Mouse (Mus musculus) lung, embryonic 16.5 days (tissue): ENCODE results near the gene Spa17. TPM values are rescaled to one million over a fixed set of nuclear protein-coding genes. Genes with fewer than 3 reads are reported as not detected.

Experiments used
- ATAC-seq: fragments of 200-750 bp; cut with Nextera tagmentation; 2 replicates; pipeline ENCODE4 v1.8.0; 2017; ENCODE audit warnings: low read depth, mild to moderate bottlenecking, moderate library complexity
- H3K27ac ChIP-seq: fragments of 300-500 bp; sonication (generic); 2 replicates; pipeline ENCODE4 v1.5.1; 2014; ENCODE audit warnings: mild to moderate bottlenecking, control low read depth, low read length
- H3K27me3 ChIP-seq: fragments of 300-500 bp; sonication (generic); 2 replicates; pipeline ENCODE4 v1.6.1; 2014; ENCODE audit warnings: low read depth, low read length, mixed read lengths; ENCODE audit not compliant: control insufficient read depth, insufficient read depth
- H3K36me3 ChIP-seq: fragments of 300-500 bp; sonication (generic); 2 replicates; pipeline ENCODE4 v1.6.1; 2014; ENCODE audit warnings: low read length; ENCODE audit not compliant: control insufficient read depth, insufficient read depth
- H3K4me1 ChIP-seq: fragments of 300-500 bp; sonication (generic); replicated peaks from 2 replicates; pipeline ENCODE4 v1.6.1; 2014; ENCODE audit warnings: low read length, mixed read lengths; ENCODE audit not compliant: control insufficient read depth, insufficient read depth
- H3K4me2 ChIP-seq: fragments of 300-500 bp; sonication (generic); 2 replicates; pipeline ENCODE4 v1.6.1; 2014; ENCODE audit warnings: low read depth, low read length, control low read depth
- H3K4me3 ChIP-seq: fragments of 300-500 bp; sonication (generic); 2 replicates; pipeline ENCODE4 v1.5.1; 2014; ENCODE audit warnings: mild to moderate bottlenecking, low read length, control low read depth
- H3K9ac ChIP-seq: fragments of 300-500 bp; sonication (generic); 2 replicates; pipeline ENCODE4 v1.6.1; 2014; ENCODE audit warnings: low read length, control low read depth
- H3K9me3 ChIP-seq: fragments of 300-500 bp; sonication (generic); 2 replicates; pipeline ENCODE4 v1.6.1; 2016; ENCODE audit warnings: low read length; ENCODE audit not compliant: control insufficient read depth
- WGBS: fragments of 180-500 bp; shearing (Covaris S2); extraction: QIAGEN DNeasy Blood & Tissue Kit; methylation state at CpG from one replicate; pipeline ENCODE4 v1.1.7; 2014; 5-methylcytosine and 5-hydroxymethylcytosine counted together
- polyA plus RNA-seq: library from polyadenylated mRNA; unstranded; fragments of >200 nt; fragmentation: Nextera tagmentation; extraction: Ambion mirVana; gene quantifications from 2 replicates; pipeline ENCODE4 v1.2.1, GENCODE M21; 2015

Gene Spa17
- polyA plus RNA-seq, 1 experiment from 2014 or later: 13.8 TPM

GRCm38 (mm10) chr9:37556366-37556765 is 57.2 kb downstream of the Spa17 start:
- no peak overlapping the region for H3K4me3 ChIP-seq
- WGBS: 67% methylated on average over 3 of the region's 3 CpGs
- H3K4me2 ChIP-seq: no peak overlapping the region
- no peak overlapping the region for H3K9ac ChIP-seq
- H3K36me3 ChIP-seq: no peaks in the 10 kb centered on the region
- H3K27ac ChIP-seq: no peak overlapping the region
- ATAC-seq: no peak
- no peaks in the 10 kb centered on the region; the same call in 1 of the 2 replicates for H3K27me3 ChIP-seq
- peaks cover 13% of the 10 kb centered on the region for H3K4me1 ChIP-seq
- no peaks in the 10 kb centered on the region for H3K9me3 ChIP-seq

DNA sequence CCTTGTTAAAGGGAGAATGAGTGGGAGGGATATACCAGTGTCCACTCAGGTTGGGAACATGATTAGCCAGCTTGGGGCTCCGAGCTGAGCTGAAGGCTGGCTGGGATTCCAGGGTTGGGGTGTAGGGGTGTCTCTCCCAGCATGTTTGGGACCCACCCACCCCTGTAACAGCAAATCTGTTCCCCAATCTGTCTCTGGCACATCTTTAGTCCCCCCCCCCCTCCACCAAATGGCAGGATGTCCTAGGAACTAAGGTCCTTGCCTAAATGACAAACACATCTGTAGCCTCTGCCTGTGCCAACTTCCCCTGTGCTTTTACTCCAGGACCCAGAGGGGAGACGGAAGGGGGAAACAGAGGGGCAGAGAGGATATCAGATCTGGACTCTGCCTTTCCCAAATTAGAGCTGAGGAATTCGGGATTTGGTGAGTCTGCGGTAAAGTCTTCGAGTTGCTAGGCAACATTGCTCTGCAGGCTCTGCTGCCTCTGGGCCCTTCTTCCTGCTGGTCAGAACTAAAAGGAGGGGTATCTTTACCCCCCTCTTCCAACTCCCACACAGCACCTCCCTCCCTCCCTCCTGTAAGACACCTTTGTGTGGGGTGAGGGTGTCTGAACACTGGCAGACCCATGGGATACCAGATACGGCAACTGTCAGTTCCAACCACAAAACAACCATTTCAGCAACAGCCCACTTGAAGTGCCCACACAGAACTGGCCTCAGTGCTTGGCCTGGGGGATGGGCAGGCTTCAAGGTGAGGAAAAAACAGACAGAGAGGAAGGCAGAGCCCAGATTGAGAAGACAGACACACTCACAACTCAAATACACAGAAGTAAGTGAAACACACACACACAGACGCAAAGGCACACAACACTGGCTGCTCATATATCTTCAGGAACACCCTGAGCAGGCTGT is 58.4 kb downstream of the Spa17 start, which contains the start of gene Siae:
TSS of gene Siae (plus strand) at position 861 of the 911 bp plus-strand sequence.
- Histone ChIP-seq H3K4me2 (no peak within 1 kb of the TSS), H3K4me3 (no peak within 1 kb of the TSS), H3K27ac (no peak within 1 kb of the TSS), H3K27me3 (no peaks in the 10 kb centered on the region; the same call in 1 of the 2 replicates), H3K4me1 (peaks cover 13% of the 10 kb centered on the region), H3K36me3 (no peaks in the 10 kb centered on the region), H3K9me3 (no peaks in the 10 kb centered on the region), H3K9ac (no peak within 1 kb of the TSS)
- 23% methylated on average over 7 of the region's 7 CpGs for WGBS
- no peak for ATAC-seq

DNA sequence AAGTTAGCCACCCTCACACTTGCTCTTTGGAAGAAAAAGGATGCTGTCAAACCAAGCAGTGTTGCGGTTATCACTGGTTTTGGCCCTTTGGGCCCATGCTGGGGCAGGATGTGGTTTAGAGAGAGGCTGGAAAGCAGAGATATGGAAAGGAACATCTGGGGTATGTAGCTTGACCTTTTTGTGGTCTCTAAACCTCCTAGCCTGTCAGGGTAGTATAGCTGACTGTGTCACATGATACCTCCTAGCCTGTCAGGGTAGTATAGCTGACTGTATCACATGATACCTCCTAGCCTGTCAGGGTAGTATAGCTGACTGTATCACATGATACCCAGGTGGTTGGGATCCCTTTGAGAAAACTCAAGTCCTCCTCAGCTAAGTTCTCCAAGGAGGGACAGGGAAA is 59.2 kb downstream of the Spa17 start:
- Histone ChIP-seq H3K4me2 (no peak overlapping the region), H3K27ac (no peak overlapping the region), H3K9ac (no peak overlapping the region), H3K27me3 (no peaks in the 10 kb centered on the region; the same call in 1 of the 2 replicates), H3K9me3 (no peaks in the 10 kb centered on the region), H3K4me3 (no peak overlapping the region), H3K36me3 (no peaks in the 10 kb centered on the region), H3K4me1 (peaks cover 13% of the 10 kb centered on the region)
- ATAC-seq: no peak
- WGBS: 87% methylated on average over 1 of the region's 1 CpGs

Other genes starting within 250 kb of the Spa17 start
- 0.35 and 0.40 TPM in 2 replicates for gene Hepacam, start 246.4 kb downstream of the Spa17 start, polyA plus RNA-seq
- gene Robo4, start 211.8 kb downstream of the Spa17 start, polyA plus RNA-seq: 24.7 and 29.8 TPM in 2 replicates
- gene Robo3, start 180.5 kb downstream of the Spa17 start, polyA plus RNA-seq: 0.15 and 0.19 TPM in 2 replicates
- 22.0 and 25.0 TPM in 2 replicates for gene Msantd2, start 124.4 kb downstream of the Spa17 start, polyA plus RNA-seq
- 184 and 194 TPM in 2 replicates for gene Esam, start 85.6 kb downstream of the Spa17 start, polyA plus RNA-seq
- gene Vsig2, start 74.5 kb downstream of the Spa17 start, polyA plus RNA-seq: 40.2 and 46.8 TPM in 2 replicates
- gene Nrgn, start 60.8 kb downstream of the Spa17 start, polyA plus RNA-seq: 4.7 and 9.0 TPM in 2 replicates
- gene Siae, start 58.0 kb downstream of the Spa17 start, polyA plus RNA-seq: 14.9 and 15.3 TPM in 2 replicates
- 134 and 139 TPM in 2 replicates for gene Tbrg1, start 43.6 kb upstream of the Spa17 start, polyA plus RNA-seq
- 1.0 TPM in 1 of 2 replicates, not detected in the other for gene Panx3, start 55.5 kb upstream of the Spa17 start, polyA plus RNA-seq
- gene Olfr160, start 102.5 kb upstream of the Spa17 start, polyA plus RNA-seq: not detected in 2 replicates
- not detected in 2 replicates for gene Olfr874, start 131.4 kb upstream of the Spa17 start, polyA plus RNA-seq
- gene Olfr875, start 158.1 kb upstream of the Spa17 start, polyA plus RNA-seq: not detected in 2 replicates
- not detected in 2 replicates for gene Olfr876, start 189.3 kb upstream of the Spa17 start, polyA plus RNA-seq
- gene Olfr877, start 240.5 kb upstream of the Spa17 start, polyA plus RNA-seq: not detected in 2 replicates